Mouse (Mus musculus) hindlimb bud, embryonic 11.5 days (tissue): ENCODE measurements around the gene Kalrn.
A peak's percentile ranks its signal among the peaks of the same experiment; 100 is the strongest.

Experiments
- DNase-seq: peaks from one replicate; pipeline ENCODE4 v3.0.0-alpha.2; 2012; ENCODE audit warnings: low read depth, low spot score; ENCODE audit errors: extremely low spot score

The Kalrn gene

DNA sequence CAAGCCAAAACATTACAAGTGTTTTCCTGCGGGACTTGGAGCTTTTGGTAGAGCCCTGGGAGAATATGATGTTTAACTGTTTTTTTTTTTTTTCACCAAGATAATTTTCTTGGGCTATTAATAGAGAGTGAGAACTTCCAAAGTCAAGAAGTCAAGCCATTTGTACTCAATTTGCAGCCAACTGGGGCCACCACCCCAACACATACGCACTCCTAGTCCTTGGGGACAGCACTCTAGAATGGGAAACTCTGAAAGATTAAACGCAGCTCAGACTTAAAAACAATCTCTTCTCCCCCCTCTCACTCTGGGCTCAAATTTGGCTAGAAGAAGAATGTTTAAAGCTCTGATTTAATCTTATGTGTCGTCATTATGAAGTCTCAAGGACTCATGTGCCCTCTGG, 214.1 kb downstream of the Kalrn start:
- DNase-seq = no peak

DNA sequence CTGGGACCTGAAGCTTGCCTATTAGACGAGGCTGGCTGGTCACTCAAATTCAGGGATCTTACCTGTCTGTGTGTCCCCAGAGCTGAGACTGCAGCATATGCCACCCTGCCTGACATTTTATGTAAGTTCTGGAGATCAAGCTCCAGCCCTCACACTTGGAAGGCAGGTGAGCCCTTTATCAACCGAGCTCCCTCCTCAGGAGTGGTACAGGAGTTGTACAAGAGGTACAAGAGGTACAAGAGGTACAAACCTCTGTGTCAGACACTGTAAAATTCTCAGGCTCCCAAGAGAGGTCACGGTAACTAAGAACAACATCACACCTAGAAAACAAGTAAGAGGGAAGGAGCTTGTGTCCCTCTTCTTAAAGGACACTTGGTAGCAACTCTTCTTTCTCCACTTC, 217.8 kb downstream of the Kalrn start:
- DNase-seq = no peak

DNA sequence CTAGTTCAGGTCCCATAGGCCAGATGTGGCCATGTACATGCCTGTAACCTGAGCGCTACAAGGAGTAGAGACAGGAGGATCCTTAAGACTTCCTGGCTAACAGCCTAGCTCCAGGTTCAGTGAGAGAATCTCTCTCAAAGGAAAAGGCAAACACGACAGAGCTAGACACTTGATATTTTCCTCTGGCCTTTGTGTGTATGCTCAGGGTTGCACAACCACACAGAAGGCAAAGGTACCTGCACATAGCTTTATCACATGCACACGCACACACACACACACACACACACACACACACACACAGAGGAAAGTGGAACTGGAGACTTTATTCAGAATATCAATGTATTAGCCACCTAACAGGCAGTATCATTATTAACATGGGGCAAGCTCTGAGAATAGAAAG, 219.3 kb downstream of the Kalrn start:
- DNase-seq = no peak

DNA sequence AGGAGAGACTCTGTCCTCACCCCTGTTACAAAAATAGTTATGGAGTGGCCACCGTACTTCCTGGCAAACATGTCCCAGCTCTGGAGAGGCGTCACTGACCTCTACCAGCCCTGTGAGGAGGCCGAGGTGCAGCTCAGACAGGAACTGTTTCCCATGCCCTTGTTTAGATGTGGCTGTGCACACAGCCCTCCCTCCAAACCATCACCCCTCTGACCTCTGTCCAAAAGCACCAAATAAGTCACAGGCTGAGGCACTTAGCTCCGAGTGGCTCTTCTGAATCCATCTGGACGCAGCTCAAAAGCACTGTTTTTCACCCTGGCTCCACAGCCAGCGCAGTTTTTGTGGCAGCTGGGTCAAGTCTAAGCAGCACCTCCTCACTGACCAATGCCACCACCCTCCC, 220.6 kb downstream of the Kalrn start:
- DNase-seq = peak; percentile 5

DNA sequence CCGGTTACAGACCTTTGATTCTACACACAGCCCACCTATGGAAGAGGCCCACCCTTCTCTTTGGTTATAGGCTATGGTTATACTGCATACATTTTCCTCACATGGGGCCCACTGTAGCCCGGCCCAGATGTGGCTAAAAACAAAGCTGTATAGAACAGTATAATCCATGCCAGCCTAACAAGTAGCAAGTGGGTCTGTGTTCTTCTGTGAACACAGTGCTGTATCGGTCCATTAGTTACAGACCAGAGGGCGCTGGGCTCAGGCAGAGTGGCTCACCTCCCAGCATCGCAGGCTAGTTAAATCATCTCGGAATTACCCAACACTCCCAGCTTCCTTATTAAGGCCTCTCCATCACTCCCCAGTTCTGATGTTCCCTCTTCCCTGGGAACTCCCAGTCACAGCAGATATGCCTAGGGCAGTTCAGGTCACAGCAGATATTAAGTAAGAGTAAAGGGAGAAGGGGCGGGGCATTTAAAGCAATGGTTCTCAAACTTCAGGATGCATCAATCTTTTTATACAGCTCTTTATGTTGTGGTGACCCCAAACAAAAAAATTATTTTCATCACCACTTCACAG, 221.7 kb downstream of the Kalrn start:
- no peak for DNase-seq

DNA sequence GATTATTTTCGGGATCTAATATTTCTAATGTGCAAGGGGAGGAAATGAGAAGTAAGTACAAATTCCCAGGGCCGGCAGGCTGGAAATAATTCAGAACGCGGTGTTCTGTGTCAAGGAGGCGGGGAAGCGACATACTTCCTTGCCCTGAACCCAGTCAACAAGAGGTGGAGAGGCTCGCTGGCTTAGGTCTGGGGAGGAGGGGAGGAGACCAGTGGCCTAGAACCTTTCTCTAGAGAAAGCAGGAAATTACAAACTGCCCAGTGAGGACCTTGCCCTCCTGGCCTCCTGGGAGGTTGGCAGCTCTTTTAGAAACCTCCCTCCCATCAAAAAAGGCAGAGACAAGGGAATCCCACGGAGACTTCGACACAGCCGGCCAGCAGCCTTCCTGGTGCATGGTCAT, 225.8 kb downstream of the Kalrn start:
- DNase-seq = no peak

DNA sequence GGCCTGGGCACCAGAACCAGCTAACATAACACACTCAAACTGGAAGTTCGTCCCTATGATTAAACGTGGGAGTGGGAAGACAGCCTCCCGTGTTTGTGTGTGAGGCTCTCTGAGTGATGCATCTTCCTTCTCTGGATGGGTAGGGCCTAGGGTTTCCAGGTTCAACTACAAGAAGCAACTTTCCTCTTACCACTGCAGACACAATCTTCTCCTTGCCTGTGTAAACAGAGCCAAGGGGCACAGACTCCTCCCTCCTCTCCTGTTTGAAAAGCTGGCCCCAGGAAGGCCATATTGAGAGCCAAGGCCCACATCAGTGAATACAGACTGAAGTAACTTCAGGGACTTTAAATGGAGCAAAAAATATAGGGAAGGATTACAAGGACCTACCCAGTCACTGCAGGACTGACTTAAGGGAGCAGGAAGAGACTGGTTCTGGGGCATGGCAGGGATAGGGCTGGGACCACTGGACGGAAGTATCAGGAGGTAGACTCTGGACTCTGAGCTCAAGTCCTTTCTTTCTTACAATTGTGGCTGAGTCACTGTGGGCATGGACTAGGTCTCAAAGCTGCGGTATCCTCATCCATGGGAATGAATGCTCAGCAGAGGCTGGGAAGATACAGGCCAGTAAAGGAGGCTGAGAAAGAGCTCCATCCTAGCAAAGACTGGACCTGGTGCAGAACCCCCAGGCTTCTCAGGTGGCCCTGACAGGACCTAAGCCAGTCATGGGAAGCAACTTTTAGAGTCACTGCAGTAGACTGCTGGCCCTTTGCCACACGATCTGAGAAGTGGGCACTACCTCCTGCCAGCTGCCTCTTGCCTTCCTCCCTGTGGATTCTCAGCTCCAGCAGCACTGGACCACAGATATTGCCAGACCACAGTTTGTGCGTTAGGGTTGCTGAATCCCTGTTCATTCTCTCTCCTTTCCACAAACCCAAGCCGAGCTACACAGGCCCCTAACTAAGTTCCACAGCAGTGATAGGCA, 228.1 kb downstream of the Kalrn start:
- DNase-seq = no peak

DNA sequence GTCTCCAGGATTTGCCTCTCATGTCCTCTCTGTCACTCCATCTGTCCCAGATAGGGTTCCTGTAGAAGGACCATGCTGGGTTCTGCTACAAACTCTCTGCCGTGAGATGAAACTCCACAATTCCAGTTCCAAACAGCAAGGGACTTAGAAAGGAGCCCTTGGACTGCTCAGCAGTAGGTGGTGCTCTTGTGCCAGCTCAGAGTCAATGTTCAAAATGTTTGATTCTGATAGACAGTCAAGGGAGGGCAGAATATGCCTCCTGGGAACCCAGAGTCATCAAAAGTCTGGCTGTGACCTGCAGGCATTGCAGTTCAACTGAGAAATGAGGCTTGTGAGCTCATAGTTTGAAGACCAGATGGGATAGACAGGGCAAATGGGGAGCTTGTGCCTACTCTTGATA, 229.4 kb downstream of the Kalrn start:
- DNase-seq = no peak

DNA sequence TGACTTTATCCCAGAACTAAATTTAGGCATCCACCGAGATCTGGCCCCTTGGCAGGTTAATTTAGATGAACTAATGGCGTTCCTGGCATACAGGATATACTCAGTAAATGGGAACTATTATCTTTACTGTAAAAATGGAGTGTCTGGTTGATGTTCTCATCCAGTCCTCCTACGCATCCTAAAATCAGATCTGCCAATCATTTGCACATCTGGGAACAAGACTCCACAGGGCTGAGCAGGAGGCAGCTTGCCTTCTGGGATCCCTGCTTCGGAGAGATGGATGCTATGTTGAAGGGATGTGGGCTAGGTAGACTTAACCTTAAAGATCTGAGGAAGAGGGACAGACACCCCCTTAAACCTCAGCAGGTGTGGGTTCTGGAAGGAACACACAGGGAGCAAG, 230.2 kb downstream of the Kalrn start:
- DNase-seq = no peak

DNA sequence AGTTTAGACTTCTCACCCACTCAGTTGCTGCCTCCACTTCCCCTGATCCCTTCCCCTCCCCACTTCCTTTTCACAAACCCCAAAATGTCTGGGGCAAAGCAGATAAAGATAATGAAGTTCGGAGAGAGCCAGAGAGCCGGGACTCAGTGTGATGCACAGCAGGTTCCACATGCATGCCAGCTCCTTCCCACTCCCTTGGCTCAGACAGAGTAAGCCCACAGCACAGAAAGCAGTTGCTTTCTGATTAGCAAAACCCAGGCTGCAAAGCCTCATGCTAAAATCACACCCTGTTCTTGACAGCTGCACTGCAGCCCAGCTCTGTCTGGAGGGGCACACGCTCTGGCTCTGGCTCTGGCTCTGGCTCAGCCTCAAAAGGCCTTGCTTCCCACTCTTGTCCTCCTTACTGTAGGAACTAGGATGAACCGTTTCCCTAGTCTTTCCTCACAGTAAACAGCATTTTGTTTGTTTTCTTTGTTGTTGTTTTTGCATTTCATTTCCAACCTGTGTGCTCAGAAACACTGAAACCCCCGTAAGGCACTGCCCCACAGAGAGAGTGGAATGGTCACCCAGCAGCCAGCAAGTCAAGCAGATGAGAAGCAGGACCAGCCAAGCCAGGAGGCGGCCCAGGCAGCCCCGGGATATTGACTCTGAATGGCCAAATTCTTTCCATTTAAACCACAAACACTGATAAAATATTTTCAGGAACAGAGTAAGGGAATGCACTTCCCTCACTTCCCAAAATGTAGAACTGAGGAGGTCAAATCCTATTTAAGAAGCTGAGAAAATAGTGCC, 230.8 kb downstream of the Kalrn start:
- no peak for DNase-seq

DNA sequence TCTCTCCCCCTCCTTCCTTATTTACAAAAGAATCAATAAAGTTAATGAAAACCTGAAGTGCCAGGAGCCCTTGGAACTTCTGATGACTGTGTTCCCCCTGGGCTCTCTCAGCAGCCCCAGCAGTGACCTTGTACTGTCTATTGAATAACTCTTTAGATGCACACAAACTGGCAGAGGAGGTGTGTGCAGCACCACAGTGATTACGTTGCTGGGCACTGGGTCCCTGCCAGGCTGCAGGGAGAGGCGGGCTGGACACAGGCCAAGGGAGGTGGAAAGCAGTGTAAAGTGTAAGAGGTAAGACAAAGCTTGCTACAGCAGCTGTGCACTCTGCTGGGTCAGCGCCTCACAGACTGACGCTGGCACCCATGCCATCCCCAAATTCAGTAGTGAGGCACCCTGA, 238.4 kb downstream of the Kalrn start:
- no peak for DNase-seq

DNA sequence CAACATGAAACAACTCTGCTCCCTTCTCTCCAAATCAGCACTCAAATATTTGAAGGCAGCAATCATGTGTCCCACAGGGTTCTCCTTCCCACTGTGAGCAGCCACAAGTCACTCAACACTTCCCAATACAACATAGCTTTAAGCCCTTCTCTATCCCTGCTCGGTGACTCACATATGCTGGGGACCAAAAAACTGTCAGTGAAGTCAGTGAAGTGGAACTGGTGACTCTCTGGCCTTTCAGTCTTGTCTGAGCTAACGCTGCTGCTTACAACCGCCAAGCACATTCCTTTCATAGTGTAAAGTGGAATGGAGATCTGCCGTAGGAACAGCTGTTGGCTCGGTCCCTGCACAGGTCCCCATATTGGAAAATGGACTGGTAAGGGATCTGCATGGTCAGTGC, 241.7 kb downstream of the Kalrn start:
- DNase-seq = no peak

DNA sequence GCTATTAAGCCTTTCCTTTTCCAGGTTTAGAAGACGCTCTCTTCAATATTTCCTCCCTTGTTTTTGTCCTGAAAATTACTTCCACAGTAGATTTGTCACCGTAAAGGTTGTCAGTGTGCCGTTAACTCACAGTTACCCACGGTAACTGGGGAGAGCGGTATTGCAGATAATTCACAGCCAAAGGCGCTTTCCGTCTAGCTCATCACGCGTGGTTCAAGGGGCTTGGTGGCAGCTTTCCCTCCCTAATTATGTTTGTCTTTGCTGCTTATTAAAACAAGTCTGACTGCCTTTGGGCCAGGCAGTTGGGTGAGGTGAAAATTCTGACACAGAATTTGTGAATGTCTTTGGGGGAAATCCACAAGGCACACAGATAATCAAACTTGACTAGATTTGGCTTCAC, 243.5 kb downstream of the Kalrn start:
- no peak for DNase-seq

DNA sequence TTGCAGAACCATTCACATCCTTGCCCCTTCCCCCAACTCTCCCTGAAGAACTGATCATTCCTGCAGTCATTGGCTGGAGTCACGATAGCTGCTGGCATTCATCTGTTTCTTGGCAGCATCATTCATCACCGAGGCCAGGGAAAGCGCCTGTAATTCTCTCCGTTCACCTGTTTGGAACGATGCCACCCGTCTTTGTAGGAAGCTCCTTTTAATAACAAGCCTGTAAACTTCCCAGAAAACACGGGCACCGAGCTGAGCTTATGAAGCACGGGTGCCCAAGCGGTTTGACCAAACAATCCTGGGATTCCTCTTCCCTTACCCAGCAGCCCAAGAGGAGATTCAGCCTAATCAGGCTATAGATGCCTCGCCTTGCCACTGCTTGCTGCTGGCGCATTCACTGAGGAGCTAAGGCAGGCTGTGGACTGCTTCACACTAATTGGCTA, 243.9 kb downstream of the Kalrn start:
- DNase-seq = no peak

DNA sequence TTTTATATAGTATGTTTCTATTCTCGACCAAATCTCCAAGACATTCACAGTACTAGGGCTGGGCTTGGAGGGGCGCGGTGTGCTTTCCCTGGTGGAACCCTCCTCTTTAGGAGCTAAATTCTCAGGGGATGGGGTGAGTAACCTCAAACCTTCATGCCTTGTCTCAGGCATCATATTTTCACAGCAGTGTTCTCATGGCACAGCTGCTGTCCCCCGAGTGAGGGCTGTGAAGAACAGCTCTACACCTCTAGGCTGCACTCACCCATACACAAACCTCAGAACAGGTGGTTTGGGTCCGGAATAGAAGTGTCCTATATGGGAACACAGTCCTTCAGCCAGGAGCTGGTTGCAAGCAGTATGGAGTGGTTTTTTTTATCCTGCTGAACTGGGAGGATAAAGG, 245.4 kb downstream of the Kalrn start:
- no peak for DNase-seq

DNA sequence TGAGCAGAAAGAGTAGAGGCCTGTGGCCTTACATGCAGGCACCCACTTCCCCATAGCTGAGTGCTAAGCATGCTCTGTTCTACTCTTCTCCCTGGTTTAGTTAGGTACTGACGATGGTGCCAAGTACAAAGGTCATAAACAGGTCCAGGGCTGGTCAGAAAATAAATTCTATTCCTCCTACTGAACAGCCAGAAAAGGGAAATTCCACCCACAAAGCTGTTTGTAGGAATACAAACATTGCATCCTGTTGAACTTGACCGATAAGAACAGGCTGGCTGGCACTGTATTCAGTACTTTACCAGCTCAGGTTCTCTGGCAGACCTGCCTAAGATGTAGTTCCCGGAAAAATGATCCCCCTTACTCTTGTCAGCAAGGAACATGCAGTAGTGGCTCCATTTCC, 247.5 kb downstream of the Kalrn start:
- no peak for DNase-seq

DNA sequence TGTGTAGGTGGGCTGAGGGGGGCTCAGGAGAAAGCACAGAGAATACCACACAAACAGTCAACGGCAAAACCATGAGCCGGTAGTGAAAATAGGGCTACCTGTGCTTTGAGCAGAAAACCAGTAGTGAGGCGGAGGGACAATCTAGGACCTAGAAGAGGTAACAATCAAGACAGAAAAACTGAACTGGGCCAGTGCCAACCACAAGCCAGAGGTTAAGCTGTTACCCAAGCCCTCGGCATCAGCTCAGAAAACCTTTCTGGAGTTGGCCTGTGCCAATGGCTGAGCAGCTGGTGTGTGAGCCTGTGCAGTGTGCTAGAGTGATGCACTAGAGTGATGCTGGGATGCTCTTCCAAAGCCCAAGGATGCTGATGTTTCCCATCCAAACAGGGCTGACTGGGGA, 248.2 kb downstream of the Kalrn start:
- no peak for DNase-seq

DNA sequence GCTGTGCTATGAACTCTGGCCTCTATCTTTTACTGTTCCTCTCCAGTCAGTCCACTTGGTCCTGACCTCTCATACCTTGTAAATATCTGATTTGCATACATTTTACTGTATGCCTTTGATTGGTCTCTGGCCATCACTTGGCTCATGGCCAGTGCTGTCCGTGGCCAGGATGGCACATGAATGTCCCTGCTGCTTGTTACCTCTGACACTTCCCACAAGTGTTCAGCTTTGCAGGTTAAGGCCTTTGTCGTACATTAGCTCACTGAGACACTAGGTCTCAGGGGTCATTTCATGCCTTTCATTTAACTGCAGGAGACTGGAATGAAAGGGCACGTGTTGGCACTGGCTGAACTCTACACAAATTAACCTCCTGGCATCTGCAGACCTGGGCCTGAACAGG, 248.6 kb downstream of the Kalrn start:
- no peak for DNase-seq

DNA sequence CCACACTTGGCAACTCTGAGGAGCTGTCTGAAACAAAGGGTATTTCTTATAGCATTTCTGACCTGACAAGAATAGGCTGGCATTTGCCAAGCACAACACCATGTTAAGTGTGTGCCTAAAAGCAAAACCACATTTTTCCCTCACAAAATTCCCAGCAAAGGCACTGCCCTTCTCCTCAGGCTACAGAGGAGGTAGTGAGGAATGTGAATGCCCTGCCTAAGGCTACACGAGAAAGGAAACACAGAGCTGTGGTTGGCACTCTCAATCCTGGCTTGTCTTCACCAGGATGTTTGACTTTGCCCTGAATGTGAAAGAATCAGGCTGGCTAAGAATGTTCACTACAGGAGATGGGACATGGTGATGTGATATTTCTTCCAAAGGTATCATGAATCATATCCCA, 249.8 kb downstream of the Kalrn start:
- DNase-seq = no peak

DNA sequence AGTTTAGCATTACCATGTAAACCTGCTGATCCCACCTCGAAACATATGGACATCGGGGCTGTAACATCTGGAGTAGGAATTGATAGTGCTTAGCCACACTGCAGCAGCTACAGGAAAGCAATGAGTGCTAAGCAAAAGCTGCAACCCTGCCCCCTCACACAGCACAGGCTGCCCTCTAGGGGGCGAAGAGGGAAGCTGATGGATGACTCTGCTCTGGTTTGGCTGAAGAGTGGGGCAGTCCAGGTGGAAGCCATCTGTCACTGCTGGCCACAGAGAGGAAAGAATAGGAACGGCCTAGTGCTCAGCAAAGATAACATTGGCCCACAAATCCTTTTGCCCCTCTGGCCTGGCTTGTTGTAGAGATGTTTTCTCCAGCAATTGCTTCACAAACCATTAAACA, 250.8 kb downstream of the Kalrn start:
- DNase-seq = peak; percentile 37

DNA sequence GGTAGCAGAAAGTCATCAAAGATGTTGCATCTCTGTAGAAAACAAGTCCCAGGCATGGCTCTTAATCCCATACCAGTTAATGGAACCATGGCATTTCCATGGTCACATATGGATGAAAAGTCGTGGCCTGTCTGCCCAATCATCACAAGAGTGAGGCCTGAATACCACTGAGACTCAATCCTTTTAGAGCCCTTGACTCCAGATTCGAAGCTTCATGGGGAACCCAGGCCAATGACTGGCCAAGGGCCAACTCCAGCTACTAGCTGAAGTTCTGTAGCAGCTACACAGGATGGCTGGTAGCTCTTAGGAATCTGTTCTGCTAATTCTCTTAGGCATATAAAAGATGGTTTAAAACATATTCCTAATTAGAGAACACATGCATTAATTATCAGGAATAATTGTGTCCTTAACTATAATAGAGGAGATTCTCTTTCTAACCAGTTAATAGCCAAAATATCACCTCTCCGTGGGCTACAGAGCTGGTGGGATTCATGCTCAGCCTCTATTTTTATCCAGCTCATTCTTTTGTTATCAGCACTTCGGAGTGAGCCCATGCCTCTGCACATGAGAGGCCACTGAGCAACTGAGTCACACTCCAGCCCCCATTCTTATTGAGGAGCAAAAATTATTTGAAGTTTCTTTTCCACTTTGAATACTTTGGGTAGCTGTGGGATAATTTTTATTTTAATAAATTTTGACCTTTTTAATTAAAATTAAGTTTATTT, 252.1 kb downstream of the Kalrn start:
- no peak for DNase-seq
